ENCODE assay signal across 14 mouse cellular contexts in genomic region chr16:94241126-94241525, GRCm38 (mm10).
DNase-seq lines count a peak whose midpoint lies in the region; ATAC-seq and TF ChIP-seq lines count a peak whose summit lies in the region.
"Had no signal": no experiment of that assay in that cellular context is flagged by ENCODE, and none has a peak within 500 bp of the region (broad histone marks: within the 10 kb centered on the region; RNA-seq: fewer than 3 reads in every experiment).

No protein-coding gene starts in this region.

- H3K27ac ChIP-seq in forebrain, embryonic 11.5 days (ENCODE audit: low read depth, low read length): no peak overlapping the region
- H3K27ac ChIP-seq: embryonic facial prominence, embryonic 15.5 days; gastrocnemius, adult 2 months; kidney, postnatal 0 days; stomach, embryonic 15.5 days had no signal

- no peak for TF ChIP-seq CTCF in lung, adult 2 months (IDR thresholded peaks at IDR 0.05; ENCODE audit: insufficient read depth, low read length)

- no peak for TF ChIP-seq POLR2A in lung, adult 2 months (IDR thresholded peaks at IDR 0.05; ENCODE audit: borderline replicate concordance, extremely low read depth, low read depth, low read length)

- peak; percentile 88 for ATAC-seq in megakaryocyte progenitor cell, adult 5-6 weeks (replicated peaks; ENCODE audit: poor library complexity)
- no peak for ATAC-seq in forebrain, embryonic 11.5 days (replicated peaks; ENCODE audit: low FRiP score)

- intact Hi-C loops in heart, postnatal 25 days (cut with DNase I): no loop called here

- no peak overlapping the region for H3K4me3 ChIP-seq in lung, adult 2 months (replicated peaks; ENCODE audit: extremely low read depth, low read depth, low read length)
- H3K4me3 ChIP-seq in forebrain, embryonic 11.5 days (ENCODE audit: low read depth, low read length): no peak overlapping the region
- H3K4me3 ChIP-seq: embryonic facial prominence, embryonic 15.5 days; gastrocnemius, adult 2 months; stomach, embryonic 15.5 days had no signal

- peak; percentile 54 to 59 for DNase-seq in lung, adult 18-20 months
- no peak for DNase-seq in lung, adult 2 months
- peak; percentile 29 for DNase-seq in c-Kit-positive CD71-negative TER-119-negative erythroid progenitor cells, embryonic 14.5 days (ENCODE audit: low read depth)
- peak; percentile 65 for DNase-seq in thymus, postnatal 14 days
- no peak for DNase-seq in kidney, postnatal 36 days
- no peak for DNase-seq in heart, postnatal 25 days (ENCODE audit: low spot score)
- no peak for DNase-seq in forebrain, embryonic 11.5 days (ENCODE audit: low spot score)
- DNase-seq: cerebellum, adult 9-11 months; gastrocnemius, adult 2 months; heart, postnatal 14 days had no signal

- H3K4me1 ChIP-seq in lung, adult 2 months (ENCODE audit: control insufficient read depth, insufficient read depth, low read length): no peaks in the 10 kb centered on the region
- H3K4me1 ChIP-seq in forebrain, embryonic 11.5 days (replicated peaks; ENCODE audit: control insufficient read depth, insufficient read depth, low read length): peaks cover 2% of the 10 kb centered on the region; the same call in 1 of the 2 replicates
- H3K4me1 ChIP-seq: embryonic facial prominence, embryonic 15.5 days; stomach, embryonic 15.5 days had no signal

- no peak overlapping the region for H3K4me2 ChIP-seq in forebrain, embryonic 11.5 days (ENCODE audit: low read depth, low read length, severe bottlenecking)
- H3K4me2 ChIP-seq: embryonic facial prominence, embryonic 15.5 days; stomach, embryonic 15.5 days had no signal

- 76% methylated on average over 10 of the region's 10 CpGs for WGBS in lung, adult 2 months
- 90% methylated on average over 10 of the region's 10 CpGs for WGBS in forebrain, embryonic 11.5 days

- H3K9me3 ChIP-seq in forebrain, embryonic 11.5 days (ENCODE audit: control insufficient read depth, low read length): no peaks in the 10 kb centered on the region
- H3K9me3 ChIP-seq: embryonic facial prominence, embryonic 15.5 days; stomach, embryonic 15.5 days had no signal

- H3K36me3 ChIP-seq in forebrain, embryonic 11.5 days (ENCODE audit: control insufficient read depth, insufficient read depth, low read length): no peaks in the 10 kb centered on the region
- H3K36me3 ChIP-seq: embryonic facial prominence, embryonic 15.5 days; stomach, embryonic 15.5 days had no signal

- no peak overlapping the region for H3K9ac ChIP-seq in forebrain, embryonic 11.5 days (ENCODE audit: low read length)
- H3K9ac ChIP-seq: embryonic facial prominence, embryonic 15.5 days; stomach, embryonic 15.5 days had no signal

- no peaks in the 10 kb centered on the region for H3K27me3 ChIP-seq in forebrain, embryonic 11.5 days (ENCODE audit: control insufficient read depth, insufficient read depth, low read length)
- H3K27me3 ChIP-seq: embryonic facial prominence, embryonic 15.5 days; stomach, embryonic 15.5 days had no signal

Comparison
In these comparisons a context has a peak if more than half of its experiments do, and no peak if none do; other contexts are left out.
1. DNase-seq: peak in lung, adult 18-20 months (2 of 2), c-Kit-positive CD71-negative TER-119-negative erythroid progenitor cells, embryonic 14.5 days (single experiment) and thymus, postnatal 14 days (single experiment); none in lung, adult 2 months (single experiment), kidney, postnatal 36 days (0 of 2), heart, postnatal 25 days (single experiment) and forebrain, embryonic 11.5 days (single experiment).